Mouse (Mus musculus): ENCODE measurements at regions not wholly inside any gene's neighbourhood (a gene's known extent, or its start where the extent isn't known, plus 50 kb on each side); places are given as distances from the start of the nearest gene placed in this dataset.

- TF ChIP-seq CTCF (IDR thresholded peaks at IDR 0.05; ENCODE audit: low read depth, low read length) (no peak), POLR2A (IDR thresholded peaks at IDR 0.05; ENCODE audit: insufficient read depth, low read length) (no peak), EP300 (IDR thresholded peaks at IDR 0.05; ENCODE audit: insufficient read depth, low read depth, low read length) (no peak)
These were observed 365.0 kb upstream of the Zfp703 start for GRCm38 (mm10) chr8:26612153-26612552.
